Mouse (Mus musculus): Measurements from ENCODE around the gene Gm20388. TPM values are rescaled to one million over a fixed set of nuclear protein-coding genes. Genes with fewer than 3 reads are reported as not detected.
"Not testable (repeated sequence)": the region's sequence is repeated elsewhere in the genome, so short reads cannot be mapped to it uniquely, and the experiment has no call there.

The Gm20388 gene
- total RNA-seq, 2 experiments from 2014 or later, result 4.0 TPM; not detected in 1

GRCm38 (mm10) chr8:123239398-123239797, 3328.8 kb downstream of the Gm20388 start:
- DNase-seq, result no peak

- DNase-seq, result peak; percentile 26 to 50
These were observed 3331.7 kb downstream of the Gm20388 start for GRCm38 (mm10) chr8:123242107-123242923.

- no peak for DNase-seq
These were observed 3332.4 kb downstream of the Gm20388 start for GRCm38 (mm10) chr8:123243053-123243452.

- DNase-seq, result no peak
These were observed 3333.7 kb downstream of the Gm20388 start for GRCm38 (mm10) chr8:123244382-123244781.

- no peak for DNase-seq
These were observed 3334.9 kb downstream of the Gm20388 start for GRCm38 (mm10) chr8:123245543-123245942.

- no peak for DNase-seq
These were observed 3337.1 kb downstream of the Gm20388 start for GRCm38 (mm10) chr8:123247748-123248147.

GRCm38 (mm10) chr8:123248596-123248995, 3338.0 kb downstream of the Gm20388 start:
- peak; percentile 22 to 50 for DNase-seq

- DNase-seq, result no peak
These were observed 3340.3 kb downstream of the Gm20388 start for GRCm38 (mm10) chr8:123250940-123251339.

GRCm38 (mm10) chr8:123252925-123253324, 3342.3 kb downstream of the Gm20388 start:
- no peak for DNase-seq

GRCm38 (mm10) chr8:123253451-123254098, 3342.9 kb downstream of the Gm20388 start:
- no peak for DNase-seq

GRCm38 (mm10) chr8:123254099-123254885, 3343.7 kb downstream of the Gm20388 start, which contains the start of the genes Zfp276 and Vps9d1:
Zfp276 (plus strand) TSS chr8:123254195.
Vps9d1 (minus strand) TSS chr8:123254348.
- peak; percentile 88 to 91 for DNase-seq

- no peak for DNase-seq
These were observed 3344.5 kb downstream of the Gm20388 start for GRCm38 (mm10) chr8:123255170-123255569.

- DNase-seq, result no peak
These were observed 3346.5 kb downstream of the Gm20388 start for GRCm38 (mm10) chr8:123257114-123257513.

GRCm38 (mm10) chr8:123257593-123257992, 3347.0 kb downstream of the Gm20388 start:
- not testable (repeated sequence) for DNase-seq

GRCm38 (mm10) chr8:123267926-123268656, 3357.4 kb downstream of the Gm20388 start:
- DNase-seq, result no peak

GRCm38 (mm10) chr8:123271147-123271546, 3360.5 kb downstream of the Gm20388 start:
- DNase-seq, result no peak

- no peak for DNase-seq
These were observed 3361.3 kb downstream of the Gm20388 start for GRCm38 (mm10) chr8:123271901-123272300.

GRCm38 (mm10) chr8:123274447-123274846, 3363.8 kb downstream of the Gm20388 start:
- no peak for DNase-seq

GRCm38 (mm10) chr8:123275096-123275495, 3364.5 kb downstream of the Gm20388 start:
- DNase-seq, result no peak

- DNase-seq, result no peak
These were observed 3367.8 kb downstream of the Gm20388 start for GRCm38 (mm10) chr8:123278445-123278844.

GRCm38 (mm10) chr8:123279828-123280227, 3369.2 kb downstream of the Gm20388 start:
- DNase-seq, result no peak
